Mouse (Mus musculus) urinary bladder, adult 18-20 months (tissue): Measurements from ENCODE around the gene Nmnat1.
"Not testable (repeated sequence)": the region's sequence is repeated elsewhere in the genome, so short reads cannot be mapped to it uniquely, and the experiment has no call there.

Source experiments
- DNase-seq, 2 experiments: peaks; one replicate each; pipeline ENCODE4 v3.0.0; 2022; ENCODE audit warnings: low spot score in 2 of 2, mixed read lengths in 2 of 2

Nmnat1 gene

GRCm38 (mm10) chr4:149489415-149490240, 4.6 kb upstream of the Nmnat1 start:
- peak in 1 of 2 experiments; percentile 5 for DNase-seq

GRCm38 (mm10) chr4:149487729-149488128, 2.7 kb upstream of the Nmnat1 start:
- no peak for DNase-seq

DNA sequence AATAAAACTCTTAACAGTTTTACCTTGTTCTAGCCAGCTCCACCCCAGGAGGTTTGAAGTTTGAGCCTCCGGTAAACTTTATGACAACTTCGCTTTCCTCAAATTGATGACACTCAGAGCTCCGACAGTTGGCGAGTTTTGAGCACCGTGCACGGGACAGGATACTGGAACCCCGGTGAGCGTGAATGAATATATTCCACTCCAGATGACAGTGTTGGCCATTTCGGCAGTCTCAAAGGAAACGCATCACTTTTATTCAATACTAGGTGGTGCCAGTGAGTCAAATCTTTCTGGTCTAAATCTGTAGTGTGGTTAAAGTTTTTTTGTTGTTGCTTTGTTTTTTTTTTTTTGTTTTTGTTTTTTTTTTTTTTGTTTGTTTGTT, 814 bp upstream of the Nmnat1 start:
- DNase-seq: no peak

- DNase-seq: no peak
These were observed 436 bp downstream of the Nmnat1 start for GRCm38 (mm10) chr4:149484566-149484965.

GRCm38 (mm10) chr4:149477078-149477477, 7.9 kb downstream of the Nmnat1 start, which contains the start of gene Tmem274:
Tmem274 (plus strand) TSS chr4:149477378.
- DNase-seq: no peak

- DNase-seq: no peak
These were observed 9.9 kb downstream of the Nmnat1 start for GRCm38 (mm10) chr4:149475096-149475495.

DNA sequence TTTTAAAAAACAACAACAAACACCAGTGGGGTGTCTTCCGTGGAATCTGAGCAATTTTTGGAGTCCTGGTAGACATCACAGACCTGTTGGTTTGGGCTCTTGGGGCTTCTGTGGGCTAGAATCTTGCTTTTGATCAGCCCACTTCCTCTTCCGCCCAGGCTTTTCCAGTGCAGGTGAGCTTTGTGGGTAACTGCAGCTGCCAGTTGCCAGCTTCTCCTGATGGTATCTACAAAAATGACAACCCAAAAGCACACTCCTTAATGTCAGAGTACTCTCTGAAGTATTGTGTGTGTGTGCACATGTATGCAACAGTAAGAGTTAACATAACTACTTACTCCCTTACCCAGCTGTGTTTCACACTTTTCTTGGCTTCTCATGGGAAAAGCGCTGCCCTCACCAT, 15.4 kb downstream of the Nmnat1 start:
- no peak for DNase-seq

- no peak for DNase-seq
These were observed 21.5 kb downstream of the Nmnat1 start for GRCm38 (mm10) chr4:149463435-149463950.

- DNase-seq: no peak
These were observed 22.6 kb downstream of the Nmnat1 start for GRCm38 (mm10) chr4:149462305-149462971.

- no peak for DNase-seq
These were observed 23.3 kb downstream of the Nmnat1 start for GRCm38 (mm10) chr4:149461579-149462304.

DNA sequence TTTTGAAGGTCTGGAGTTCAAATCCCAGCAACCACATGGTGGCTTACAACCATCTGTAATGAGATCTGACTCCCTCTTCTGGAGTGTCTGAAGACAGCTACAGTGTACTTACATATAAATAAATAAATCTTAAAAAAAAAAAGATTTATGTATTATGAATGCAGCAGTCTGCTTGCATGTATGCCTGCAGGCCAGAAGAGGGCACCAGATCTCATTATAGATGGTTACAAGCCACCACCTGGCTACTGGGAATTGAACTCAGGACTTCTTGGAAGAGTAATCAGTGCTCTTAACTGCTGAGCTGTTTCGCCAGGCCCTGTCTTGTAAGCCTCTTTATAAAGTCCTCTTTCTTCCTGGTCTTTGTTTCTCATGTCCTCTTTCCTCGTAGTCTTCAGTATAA, 24.5 kb downstream of the Nmnat1 start:
- DNase-seq: not testable (repeated sequence)

- DNase-seq: no peak
These were observed 25.6 kb downstream of the Nmnat1 start for GRCm38 (mm10) chr4:149459425-149459824.

DNA sequence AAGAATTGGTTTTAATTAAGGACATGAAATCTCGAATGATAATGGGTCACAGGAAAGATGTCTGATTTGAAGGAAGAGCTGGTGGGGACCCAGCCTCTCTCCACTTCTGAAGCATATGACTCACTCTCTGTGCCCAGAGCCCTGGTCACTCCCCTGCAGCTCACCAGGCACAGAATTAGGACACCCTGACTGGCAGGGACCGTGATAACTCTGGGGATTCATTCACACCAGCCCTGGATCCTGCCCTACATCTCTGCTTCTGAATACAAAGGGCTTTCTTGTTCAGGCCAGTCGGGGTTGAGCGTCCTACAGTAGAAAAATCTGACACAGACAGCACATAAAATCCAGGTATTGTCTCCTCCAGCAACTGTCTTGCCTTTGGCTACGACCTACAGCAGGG, 26.5 kb downstream of the Nmnat1 start:
- DNase-seq: no peak

- DNase-seq: peak; percentile 30 to 45
These were observed 27.1 kb downstream of the Nmnat1 start for GRCm38 (mm10) chr4:149457831-149458430.

GRCm38 (mm10) chr4:149457163-149457562, 27.8 kb downstream of the Nmnat1 start:
- DNase-seq: not testable (repeated sequence)

- DNase-seq: no peak
These were observed 30.1 kb downstream of the Nmnat1 start, which contains the start of gene Rbp7 for GRCm38 (mm10) chr4:149454879-149455278. Rbp7 (minus strand) TSS chr4:149454978.

DNA sequence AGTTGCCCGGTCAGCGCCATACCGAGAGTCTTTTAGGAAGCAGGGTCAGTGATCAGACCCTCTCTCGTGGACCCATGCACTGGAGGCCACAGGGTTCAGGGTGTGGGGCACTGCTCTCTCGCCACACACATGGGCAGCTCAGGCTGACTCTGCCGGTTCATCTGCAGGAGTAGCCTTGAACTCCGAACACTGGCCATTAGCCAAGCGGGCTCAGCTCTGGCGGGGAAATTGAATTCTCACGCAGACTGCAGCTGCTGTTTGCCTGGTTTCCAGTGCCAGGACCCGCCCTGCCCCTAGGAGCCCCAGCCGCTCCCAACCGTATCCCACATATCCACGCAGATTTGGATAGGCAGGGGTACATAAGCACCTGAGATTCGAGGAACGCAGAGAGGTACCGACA, 30.7 kb downstream of the Nmnat1 start:
- no peak for DNase-seq

DNA sequence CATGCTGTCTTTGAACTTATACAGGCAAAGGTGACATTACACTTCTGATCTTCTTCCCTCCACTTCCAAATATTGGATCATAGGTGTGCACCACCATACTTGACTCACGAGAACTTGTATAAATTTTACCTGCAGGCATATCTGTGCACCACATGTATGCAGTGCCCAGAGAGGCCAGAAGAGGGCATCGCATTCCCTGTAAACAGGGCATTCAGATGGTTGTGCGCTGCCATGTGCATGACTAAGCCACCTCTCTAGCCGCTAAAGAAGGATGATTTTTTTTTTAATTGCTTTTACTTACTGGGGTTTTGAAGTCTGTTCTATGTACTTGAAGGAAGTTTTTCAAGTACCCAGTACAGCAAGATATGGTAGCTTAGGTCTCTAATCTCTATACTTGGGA, 31.3 kb downstream of the Nmnat1 start:
- no peak for DNase-seq

- no peak for DNase-seq
These were observed 34.4 kb downstream of the Nmnat1 start for GRCm38 (mm10) chr4:149450636-149451035.

GRCm38 (mm10) chr4:149446309-149446708, 38.7 kb downstream of the Nmnat1 start:
- DNase-seq: no peak

GRCm38 (mm10) chr4:149445868-149446267, 39.1 kb downstream of the Nmnat1 start:
- DNase-seq: no peak
